Mouse (Mus musculus): ENCODE measurements at regions not wholly inside any gene's neighbourhood (a gene's known extent, or its start where the extent isn't known, plus 50 kb on each side); places are given as distances from the start of the nearest gene placed in this dataset.

- TF ChIP-seq EP300 (IDR thresholded peaks at IDR 0.05; ENCODE audit: low read depth) = no peak
- no peak for TF ChIP-seq CTCF (IDR thresholded peaks at IDR 0.05; ENCODE audit: low read depth)
These were observed 346.1 kb downstream of the Atp23 start for GRCm38 (mm10) chr10:126555080-126555479.

All from heart, postnatal 0 days (tissue).